Mouse (Mus musculus): ENCODE data around the gene Golt1a. TPM values are rescaled to one million over a fixed set of nuclear protein-coding genes. Genes with fewer than 3 reads are reported as not detected.

The Golt1a gene
- polyA plus RNA-seq, 1 experiment = 0.07 TPM

DNA sequence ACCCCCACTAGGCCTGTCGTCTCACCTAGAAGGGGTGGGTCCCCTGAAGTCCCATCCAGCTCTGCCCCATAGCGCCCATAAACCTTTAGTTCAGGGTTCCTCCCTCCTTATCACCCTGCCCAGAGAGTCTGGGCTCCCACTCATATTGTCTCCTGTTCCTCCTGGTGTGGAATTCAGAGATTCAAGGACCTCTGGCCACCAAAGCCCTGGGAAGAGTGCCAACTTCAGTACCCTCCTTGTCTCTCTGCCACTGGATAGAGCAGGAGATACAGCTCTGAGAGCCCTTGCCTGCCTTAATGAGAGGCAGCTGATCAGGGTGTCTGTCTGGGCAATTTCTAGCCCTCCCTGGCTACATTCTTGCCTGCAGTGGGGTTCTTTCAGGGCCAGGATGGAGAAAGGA is 55.3 kb downstream of the Golt1a start:
- H3K4me1 ChIP-seq (replicated peaks; ENCODE audit: control insufficient read depth, insufficient read depth, low read length) = peaks cover 13% of the 10 kb centered on the region
- TF ChIP-seq POLR2A (IDR thresholded peaks at IDR 0.05; ENCODE audit: control insufficient read depth, extremely low read depth, insufficient read depth, low read length, poor library complexity) (no peak), CTCF (IDR thresholded peaks at IDR 0.05; ENCODE audit: borderline replicate concordance, control insufficient read depth, extremely low read depth, insufficient read depth, low read length, poor library complexity) (no peak)
- DNase-seq = no peak
- 86% methylated on average over 2 of the region's 2 CpGs for WGBS
- H3K27ac ChIP-seq (ENCODE audit: control insufficient read depth, insufficient read depth, low read length) = no peak overlapping the region
- H3K27me3 ChIP-seq (ENCODE audit: control insufficient read depth, insufficient read depth, low read length) = peaks cover 14% of the 10 kb centered on the region
- H3K4me3 ChIP-seq (ENCODE audit: control insufficient read depth, insufficient read depth, low read length) = no peak overlapping the region
- no peaks in the 10 kb centered on the region for H3K36me3 ChIP-seq (ENCODE audit: control insufficient read depth, insufficient read depth, low read length)

DNA sequence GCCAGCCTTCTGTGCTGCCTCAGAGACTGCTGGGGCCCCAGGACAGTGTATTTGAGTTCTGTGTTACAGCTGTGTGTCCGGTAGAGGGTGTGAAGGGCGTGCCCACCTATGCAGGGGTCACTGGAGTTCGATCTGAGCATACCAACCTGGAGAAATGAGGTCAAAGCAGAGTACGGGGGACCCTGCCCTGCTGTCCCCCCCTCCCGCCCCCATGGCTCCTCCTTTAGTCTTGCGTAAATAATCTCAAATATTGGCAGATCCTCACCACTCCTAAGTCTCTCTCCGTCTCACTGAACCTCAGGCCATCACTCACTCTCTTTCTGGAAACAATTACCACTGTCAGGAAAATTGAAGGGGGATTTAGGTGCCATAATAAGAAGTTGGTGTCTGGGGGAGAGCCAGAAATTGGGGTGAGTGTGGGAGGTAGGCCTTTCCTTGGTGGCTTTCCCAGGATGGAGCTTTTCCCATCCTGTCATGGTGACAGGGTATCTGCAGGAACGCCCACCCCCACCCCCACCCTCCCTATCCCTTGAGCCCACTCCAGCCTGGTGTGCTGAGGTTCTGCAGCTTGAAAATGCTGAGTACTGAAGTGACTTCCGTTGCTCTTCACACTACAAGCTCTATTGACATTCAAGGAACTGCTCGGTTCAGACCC is 57.5 kb downstream of the Golt1a start:
- peaks cover 14% of the 10 kb centered on the region for H3K27me3 ChIP-seq (ENCODE audit: control insufficient read depth, insufficient read depth, low read length)
- TF ChIP-seq CTCF (IDR thresholded peaks at IDR 0.05; ENCODE audit: borderline replicate concordance, control insufficient read depth, extremely low read depth, insufficient read depth, low read length, poor library complexity) (no peak), POLR2A (IDR thresholded peaks at IDR 0.05; ENCODE audit: control insufficient read depth, extremely low read depth, insufficient read depth, low read length, poor library complexity) (no peak)
- H3K36me3 ChIP-seq (ENCODE audit: control insufficient read depth, insufficient read depth, low read length) = no peaks in the 10 kb centered on the region
- no peak for DNase-seq
- 76% methylated on average over 10 of the region's 10 CpGs for WGBS
- peaks cover 13% of the 10 kb centered on the region for H3K4me1 ChIP-seq (replicated peaks; ENCODE audit: control insufficient read depth, insufficient read depth, low read length)
- no peak overlapping the region for H3K4me3 ChIP-seq (ENCODE audit: control insufficient read depth, insufficient read depth, low read length)
- H3K27ac ChIP-seq (ENCODE audit: control insufficient read depth, insufficient read depth, low read length) = no peak overlapping the region

DNA sequence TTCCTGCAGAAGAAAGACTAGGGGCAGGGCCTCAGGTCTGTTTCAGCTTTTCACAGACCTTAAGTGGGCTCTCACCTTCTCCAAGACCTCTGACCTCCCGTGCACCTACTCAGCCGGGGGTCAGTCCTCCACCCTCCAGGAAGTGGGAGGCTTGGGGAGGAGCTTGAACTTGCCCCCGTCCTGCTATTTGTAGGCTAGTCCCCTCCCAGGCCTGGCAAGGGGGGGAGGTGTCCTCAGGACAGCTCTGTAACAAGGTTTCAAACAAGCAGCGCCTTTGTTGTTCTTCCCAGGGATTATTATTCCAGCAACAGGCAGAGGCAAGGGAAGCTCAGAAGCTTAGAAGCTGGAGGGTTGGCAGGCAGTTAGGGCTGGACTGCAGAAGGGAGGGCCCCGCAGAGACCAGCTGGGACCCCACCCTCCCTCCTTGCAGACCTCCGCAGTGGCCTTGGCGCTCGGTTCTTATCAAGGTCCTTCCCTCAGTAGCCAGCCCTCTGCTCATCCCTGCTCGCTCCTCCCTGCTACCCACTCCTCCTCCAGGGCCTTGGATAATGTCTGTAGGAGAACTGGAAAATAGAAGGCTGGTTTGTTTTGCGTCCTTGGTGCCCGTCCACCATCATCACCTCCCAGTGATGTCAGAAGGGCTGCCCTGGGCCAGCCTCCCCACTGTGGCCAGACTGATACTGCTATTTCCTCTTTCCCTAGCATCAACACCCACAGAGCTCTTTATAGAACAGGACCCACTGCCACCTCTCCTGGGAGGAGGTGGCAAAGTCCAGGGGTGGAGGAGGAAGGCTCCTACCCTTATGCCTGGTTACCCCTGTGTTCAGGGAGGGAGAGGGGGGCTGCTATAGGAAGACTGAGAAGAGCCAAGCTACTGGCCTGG is 58.2 kb downstream of the Golt1a start:
- TF ChIP-seq POLR2A (IDR thresholded peaks at IDR 0.05; ENCODE audit: control insufficient read depth, extremely low read depth, insufficient read depth, low read length, poor library complexity) (no peak), CTCF (IDR thresholded peaks at IDR 0.05; ENCODE audit: borderline replicate concordance, control insufficient read depth, extremely low read depth, insufficient read depth, low read length, poor library complexity) (no peak)
- no peak for DNase-seq
- no peak overlapping the region for H3K27ac ChIP-seq (ENCODE audit: control insufficient read depth, insufficient read depth, low read length)
- 58% methylated on average over 11 of the region's 11 CpGs for WGBS
- peaks cover 14% of the 10 kb centered on the region for H3K27me3 ChIP-seq (ENCODE audit: control insufficient read depth, insufficient read depth, low read length)
- no peak overlapping the region for H3K4me3 ChIP-seq (ENCODE audit: control insufficient read depth, insufficient read depth, low read length)
- H3K36me3 ChIP-seq (ENCODE audit: control insufficient read depth, insufficient read depth, low read length) = no peaks in the 10 kb centered on the region
- peaks cover 13% of the 10 kb centered on the region for H3K4me1 ChIP-seq (replicated peaks; ENCODE audit: control insufficient read depth, insufficient read depth, low read length)

DNA sequence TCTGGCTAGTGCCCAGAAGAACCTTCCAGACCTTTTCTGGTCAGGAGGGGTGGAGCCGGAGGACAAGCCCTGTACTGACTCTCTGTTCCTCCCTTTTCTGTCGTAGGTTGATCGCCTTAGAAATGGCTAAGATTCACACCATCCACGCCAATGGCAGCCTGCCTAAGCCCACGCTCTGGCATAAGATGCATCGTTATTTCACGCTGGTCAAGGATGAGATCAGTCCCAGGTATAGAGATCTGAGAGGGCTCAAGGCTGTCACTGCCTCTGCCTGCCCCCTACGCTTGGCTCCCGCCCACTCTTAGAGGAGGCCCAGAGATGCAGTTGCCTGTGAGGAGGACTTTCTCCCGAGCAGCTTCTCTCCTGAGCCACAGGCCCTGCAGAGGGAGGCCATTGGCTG is 59.0 kb downstream of the Golt1a start:
- no peak for DNase-seq
- TF ChIP-seq POLR2A (IDR thresholded peaks at IDR 0.05; ENCODE audit: control insufficient read depth, extremely low read depth, insufficient read depth, low read length, poor library complexity) = no peak
- no peak for TF ChIP-seq CTCF (IDR thresholded peaks at IDR 0.05; ENCODE audit: borderline replicate concordance, control insufficient read depth, extremely low read depth, insufficient read depth, low read length, poor library complexity)
- Histone ChIP-seq H3K36me3 (ENCODE audit: control insufficient read depth, insufficient read depth, low read length) (no peaks in the 10 kb centered on the region), H3K27me3 (ENCODE audit: control insufficient read depth, insufficient read depth, low read length) (peaks cover 9% of the 10 kb centered on the region), H3K27ac (ENCODE audit: control insufficient read depth, insufficient read depth, low read length) (no peak overlapping the region), H3K4me1 (replicated peaks; ENCODE audit: control insufficient read depth, insufficient read depth, low read length) (peaks cover 6% of the 10 kb centered on the region), H3K4me3 (ENCODE audit: control insufficient read depth, insufficient read depth, low read length) (no peak overlapping the region)
- WGBS = 88% methylated on average over 10 of the region's 10 CpGs

DNA sequence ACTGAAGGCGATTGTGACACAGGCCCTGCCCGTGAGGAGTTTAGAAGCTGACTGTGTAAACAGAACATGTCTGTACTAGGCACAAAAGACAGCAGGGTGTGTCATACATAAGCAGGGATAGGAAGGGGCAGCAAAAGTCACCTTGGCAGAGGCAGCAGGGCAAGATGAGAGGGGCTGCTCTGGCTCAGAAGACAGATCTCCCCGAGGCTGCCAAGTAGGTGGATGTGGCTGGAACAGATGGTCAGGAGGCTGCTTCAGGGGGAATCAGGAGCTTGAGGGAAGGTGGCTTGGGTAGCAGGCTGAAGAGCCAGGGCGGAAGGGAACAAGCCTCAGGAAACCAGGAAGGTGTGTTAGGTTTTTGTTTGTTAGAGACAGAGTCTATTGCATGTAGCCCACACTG is 60.8 kb downstream of the Golt1a start:
- Histone ChIP-seq H3K36me3 (ENCODE audit: control insufficient read depth, insufficient read depth, low read length) (no peaks in the 10 kb centered on the region), H3K4me1 (replicated peaks; ENCODE audit: control insufficient read depth, insufficient read depth, low read length) (no peaks in the 10 kb centered on the region; the same call in 1 of the 2 replicates), H3K4me3 (ENCODE audit: control insufficient read depth, insufficient read depth, low read length) (no peak overlapping the region), H3K27me3 (ENCODE audit: control insufficient read depth, insufficient read depth, low read length) (no peaks in the 10 kb centered on the region), H3K27ac (ENCODE audit: control insufficient read depth, insufficient read depth, low read length) (no peak overlapping the region)
- TF ChIP-seq POLR2A (IDR thresholded peaks at IDR 0.05; ENCODE audit: control insufficient read depth, extremely low read depth, insufficient read depth, low read length, poor library complexity) (no peak), CTCF (IDR thresholded peaks at IDR 0.05; ENCODE audit: borderline replicate concordance, control insufficient read depth, extremely low read depth, insufficient read depth, low read length, poor library complexity) (no peak)
- no peak for DNase-seq
- 84% methylated on average over 4 of the region's 4 CpGs for WGBS

DNA sequence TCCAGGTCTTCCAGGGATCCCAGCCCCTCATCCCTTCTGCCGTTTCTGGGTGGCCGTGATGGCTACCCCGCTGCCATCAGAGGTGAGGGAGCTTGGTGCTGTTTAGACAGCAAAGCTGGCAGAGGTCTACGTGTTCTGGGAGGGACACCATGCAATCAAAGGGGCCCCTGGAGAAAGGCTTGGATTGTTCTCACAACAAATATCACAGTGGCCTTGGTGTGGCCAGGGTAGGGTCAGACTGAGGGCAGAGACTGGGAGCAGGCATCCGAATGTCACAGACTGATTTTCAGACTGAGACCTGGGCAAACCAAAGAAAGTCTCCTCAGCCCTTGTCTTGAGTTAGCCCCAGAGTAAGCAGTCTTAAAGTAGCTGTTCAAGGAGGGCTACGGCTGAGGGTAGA is 61.8 kb downstream of the Golt1a start:
- Histone ChIP-seq H3K27ac (ENCODE audit: control insufficient read depth, insufficient read depth, low read length) (no peak overlapping the region), H3K27me3 (ENCODE audit: control insufficient read depth, insufficient read depth, low read length) (no peaks in the 10 kb centered on the region), H3K4me3 (ENCODE audit: control insufficient read depth, insufficient read depth, low read length) (no peak overlapping the region), H3K4me1 (replicated peaks; ENCODE audit: control insufficient read depth, insufficient read depth, low read length) (no peaks in the 10 kb centered on the region; the same call in 1 of the 2 replicates), H3K36me3 (ENCODE audit: control insufficient read depth, insufficient read depth, low read length) (no peaks in the 10 kb centered on the region)
- no peak for DNase-seq
- TF ChIP-seq POLR2A (IDR thresholded peaks at IDR 0.05; ENCODE audit: control insufficient read depth, extremely low read depth, insufficient read depth, low read length, poor library complexity) (no peak), CTCF (IDR thresholded peaks at IDR 0.05; ENCODE audit: borderline replicate concordance, control insufficient read depth, extremely low read depth, insufficient read depth, low read length, poor library complexity) (no peak)
- WGBS = 94% methylated on average over 6 of the region's 6 CpGs
